37 mouse cellular contexts compared by ENCODE assay signal in genomic region chr15:84073058-84073457, GRCm38 (mm10). TPM values are rescaled to one million over a fixed set of nuclear protein-coding genes. Genes with fewer than 3 reads are reported as not detected.
DNase-seq lines count a peak whose midpoint lies in the region; ATAC-seq and TF ChIP-seq lines count a peak whose summit lies in the region.
"Had no signal": no experiment of that assay in that cellular context is flagged by ENCODE, and none has a peak within 500 bp of the region (broad histone marks: within the 10 kb centered on the region; RNA-seq: fewer than 3 reads in every experiment).

No protein-coding gene starts in this region.

- in situ Hi-C loops in ES-E14 (cut with MboI; ENCODE audit: low sequenced_read_pairs in 2 of 2, unreplicated experiment in 2 of 2) = loop anchor here in 1 of 2 experiments (25.0 kb wide), 1 partner anchor 311 kb away; no protein-coding TSS in a partner anchor

- peaks cover 17% of the 10 kb centered on the region for H3K27me3 ChIP-seq in midbrain, embryonic 11.5 days (ENCODE audit: control insufficient read depth, insufficient read depth, low read length)
- H3K27me3 ChIP-seq in midbrain, embryonic 16.5 days (ENCODE audit: control insufficient read depth, insufficient read depth, low read depth, low read length) = no peaks in the 10 kb centered on the region; the same call in 1 of the 2 replicates
- H3K27me3 ChIP-seq: forebrain, embryonic 15.5 days had no signal

- no peaks in the 10 kb centered on the region for H3K9me3 ChIP-seq in midbrain, embryonic 11.5 days (ENCODE audit: control insufficient read depth, low read length)
- H3K9me3 ChIP-seq in midbrain, embryonic 16.5 days (replicated peaks; ENCODE audit: control insufficient read depth, low read length, poor library complexity, severe bottlenecking) = no peaks in the 10 kb centered on the region
- H3K9me3 ChIP-seq in ES-E14 (ENCODE audit: control insufficient read depth, insufficient read depth, low read depth, low read length) = no peaks in the 10 kb centered on the region
- H3K9me3 ChIP-seq: embryonic facial prominence, embryonic 12.5 days; forebrain, embryonic 15.5 days; heart, embryonic 12.5 days; hindbrain, embryonic 13.5 days; liver, embryonic 12.5 days; neural tube, embryonic 15.5 days had no signal

- peak; percentile 35 for DNase-seq in embryo, embryonic 10 days (ENCODE audit: low spot score)
- no peak for DNase-seq in embryo, embryonic 10.5 days (ENCODE audit: low spot score)
- DNase-seq in midbrain, embryonic 11.5 days (ENCODE audit: low spot score, missing footprints) = peak; percentile 66
- peak; percentile 40 for DNase-seq in ES-E14 (ENCODE audit: low read depth, low spot score)
- peak; percentile 28 for DNase-seq in brain, embryonic 14.5 days (ENCODE audit: low read depth)
- DNase-seq: adrenal gland, adult 8-10 months; cerebellum, adult 11-12 months; cerebellum, adult 9-11 months; embryo, embryonic 11 days; gastrocnemius, adult 2 months; gastrocnemius, postnatal 36 days; heart, adult 18-20 months; heart, postnatal 4 days; kidney, adult 18-20 months; kidney, postnatal 36 days; liver, postnatal 0 days; right cerebral cortex, adult 18-20 months; thymus, postnatal 4 days had no signal

- no peak overlapping the region for H3K27ac ChIP-seq in midbrain, embryonic 11.5 days (ENCODE audit: low read depth, low read length)
- no peak overlapping the region for H3K27ac ChIP-seq in midbrain, embryonic 16.5 days (ENCODE audit: low read length)
- no peak overlapping the region for H3K27ac ChIP-seq in ES-E14 (ENCODE audit: insufficient read depth, low read depth, low read length, poor library complexity, severe bottlenecking)
- H3K27ac ChIP-seq: embryonic facial prominence, embryonic 12.5 days; forebrain, embryonic 15.5 days; gastrocnemius, adult 2 months; hindbrain, embryonic 13.5 days; layer of hippocampus, adult 2 months; left cerebral cortex, adult 2 months; liver, embryonic 12.5 days; macrophage; neural tube, embryonic 15.5 days had no signal

- H3K9ac ChIP-seq in midbrain, embryonic 11.5 days (ENCODE audit: low read length) = no peak overlapping the region
- H3K9ac ChIP-seq in midbrain, embryonic 16.5 days (ENCODE audit: low read depth, low read length) = no peak overlapping the region
- H3K9ac ChIP-seq in ES-E14 (ENCODE audit: insufficient read depth, low read depth, low read length, poor library complexity, severe bottlenecking) = no peak overlapping the region
- H3K9ac ChIP-seq: embryonic facial prominence, embryonic 12.5 days; forebrain, embryonic 15.5 days; heart, embryonic 12.5 days; hindbrain, embryonic 13.5 days; liver, embryonic 12.5 days; liver, postnatal 0 days; neural tube, embryonic 15.5 days had no signal

- no peaks in the 10 kb centered on the region for H3K36me3 ChIP-seq in midbrain, embryonic 11.5 days (ENCODE audit: control insufficient read depth, insufficient read depth, low read length)
- no peaks in the 10 kb centered on the region for H3K36me3 ChIP-seq in midbrain, embryonic 16.5 days (ENCODE audit: control insufficient read depth, insufficient read depth, low read length)
- H3K36me3 ChIP-seq in ES-E14 (ENCODE audit: control insufficient read depth, insufficient read depth, low read length, poor library complexity, severe bottlenecking) = 0 out of 2 replicates have a peak, but pooled peaks cover 3% of the 10 kb centered on the region
- H3K36me3 ChIP-seq: embryonic facial prominence, embryonic 12.5 days; forebrain, embryonic 15.5 days; heart, embryonic 12.5 days; liver, embryonic 12.5 days had no signal

- no peak for TF ChIP-seq CTCF in brain, embryonic 14.5 days (IDR thresholded peaks at IDR 0.05; ENCODE audit: borderline replicate concordance, extremely low read depth, insufficient read depth, insufficient read length)

- H3K4me1 ChIP-seq in midbrain, embryonic 11.5 days (ENCODE audit: control insufficient read depth, insufficient read depth, low read length) = peaks cover 3% of the 10 kb centered on the region
- H3K4me1 ChIP-seq in midbrain, embryonic 16.5 days (ENCODE audit: control insufficient read depth, insufficient read depth, low read length) = peaks cover 16% of the 10 kb centered on the region; the same call in 1 of the 2 replicates
- peaks cover 3 to 18% of the 10 kb centered on the region in 2 experiments; a peak in 3 of 4 replicates for H3K4me1 ChIP-seq in ES-E14 (ENCODE audit: control insufficient read depth in 2 of 2, insufficient read depth in 2 of 2, low read length in 2 of 2, poor library complexity in 1 of 2)
- H3K4me1 ChIP-seq: liver, embryonic 12.5 days had no signal

- H3K4me2 ChIP-seq in midbrain, embryonic 11.5 days = no peak overlapping the region
- no peak overlapping the region for H3K4me2 ChIP-seq in midbrain, embryonic 16.5 days (ENCODE audit: low read length)
- H3K4me2 ChIP-seq: embryonic facial prominence, embryonic 12.5 days; forebrain, embryonic 15.5 days; heart, embryonic 12.5 days; hindbrain, embryonic 13.5 days; liver, embryonic 12.5 days; neural tube, embryonic 15.5 days had no signal

- ATAC-seq in midbrain, embryonic 11.5 days (ENCODE audit: low FRiP score) = no peak
- ATAC-seq in midbrain, embryonic 16.5 days = no peak
- ATAC-seq in megakaryocyte, adult 5-6 weeks (ENCODE audit: poor library complexity, severe bottlenecking) = no peak
- ATAC-seq: inflammation-experienced regulatory T-cells, adult 6 months; liver, embryonic 12.5 days; liver, postnatal 0 days had no signal

- TF ChIP-seq POLR2A in brain, embryonic 14.5 days (IDR thresholded peaks at IDR 0.05; ENCODE audit: borderline replicate concordance, extremely low read depth, insufficient read depth, insufficient read length, poor library complexity, severe bottlenecking) = no peak

- 19% methylated on average over 8 of the region's 8 CpGs for WGBS in midbrain, embryonic 11.5 days
- 30% methylated on average over 8 of the region's 8 CpGs for WGBS in midbrain, embryonic 16.5 days

- no peak overlapping the region for H3K4me3 ChIP-seq in midbrain, embryonic 11.5 days (ENCODE audit: low read depth, low read length)
- H3K4me3 ChIP-seq in midbrain, embryonic 16.5 days (ENCODE audit: low read depth, low read length) = no peak overlapping the region
- H3K4me3 ChIP-seq in ES-E14 (ENCODE audit: insufficient read depth in 1 of 2, low read depth in 1 of 2, low read length in 2 of 2, poor library complexity in 1 of 2, severe bottlenecking in 1 of 2) = no peak overlapping the region
- H3K4me3 ChIP-seq: embryonic facial prominence, embryonic 12.5 days; forebrain, embryonic 15.5 days; gastrocnemius, adult 2 months; heart, embryonic 12.5 days; hindbrain, embryonic 13.5 days; layer of hippocampus, adult 2 months; left cerebral cortex, adult 2 months; liver, embryonic 12.5 days; neural tube, embryonic 15.5 days had no signal

TF ChIP-seq in ES-E14, 5 proteins besides CTCF, POLR2A, EP300 and RAD21:
- no peak for TF ChIP-seq MAFK (IDR thresholded peaks at IDR 0.05; ENCODE audit: insufficient read depth, low read depth, low read length)
- no peak for TF ChIP-seq ZNF384 (IDR thresholded peaks at IDR 0.05; ENCODE audit: low read depth, low read length)
- TF ChIP-seq ZC3H11A (IDR thresholded peaks at IDR 0.05; ENCODE audit: borderline replicate concordance, low read depth, low read length) = no peak
- TF ChIP-seq CHD2 (IDR thresholded peaks at IDR 0.05; ENCODE audit: low read depth, low read length) = no peak

RNA-seq across cellular contexts. Expression of gene Efcab6, which starts 7.9 kb away (rescaled TPM):
- polyA plus RNA-seq in midbrain, embryonic 11.5 days (2014; fragmentation: Nextera tagmentation; extraction: Ambion mirVana) = 0.29 TPM in 1 of 2 replicates, not detected in the other
- polyA plus RNA-seq in midbrain, embryonic 16.5 days (2015; fragmentation: Nextera tagmentation; extraction: Ambion mirVana) = 0.65 and 1.5 TPM in 2 replicates
- total RNA-seq in ES-E14 (2012; rRNA removed) = 0.76 and 1.3 TPM in 2 replicates
- polyA plus RNA-seq in brain, embryonic 14.5 days (2012; rRNA removed) = 1.1 and 1.5 TPM in 2 replicates
- total RNA-seq in megakaryocyte, adult 5-6 weeks (2015) = not detected in 2 replicates
- not detected in 2 replicates for total RNA-seq in megakaryocyte, adult 5-6 weeks (2017)
- total RNA-seq: heart, postnatal 4 days had no signal
- polyA plus RNA-seq: heart, embryonic 12.5 days; heart, postnatal 0 days; inflammation-experienced regulatory T-cells, adult 6 months; liver, embryonic 12.5 days; liver, postnatal 0 days; macrophage; spleen, adult 2 months had no signal

RNA-seq across cellular contexts. Expression of gene Sult4a1, which starts 32.5 kb away (rescaled TPM):
- polyA plus RNA-seq in midbrain, embryonic 11.5 days (2014; fragmentation: Nextera tagmentation; extraction: Ambion mirVana) = 8.7 and 8.9 TPM in 2 replicates
- 100.0 and 114 TPM in 2 replicates for polyA plus RNA-seq in midbrain, embryonic 16.5 days (2015; fragmentation: Nextera tagmentation; extraction: Ambion mirVana)
- 34.9 and 40.5 TPM in 2 replicates for total RNA-seq in ES-E14 (2012; rRNA removed)
- 96.9 and 102 TPM in 2 replicates for polyA plus RNA-seq in brain, embryonic 14.5 days (2012; rRNA removed)
- not detected in 2 replicates for total RNA-seq in megakaryocyte, adult 5-6 weeks (2015)
- total RNA-seq in megakaryocyte, adult 5-6 weeks (2017) = not detected in 2 replicates
- total RNA-seq: gastrocnemius, adult 2 months; gastrocnemius, postnatal 36 days had no signal
- polyA plus RNA-seq: liver, postnatal 0 days; macrophage had no signal

RNA-seq across cellular contexts. Expression of gene Pnpla5, which starts 49.9 kb away (rescaled TPM):
- 0.05 TPM in 1 of 2 replicates, not detected in the other for polyA plus RNA-seq in midbrain, embryonic 11.5 days (2014; fragmentation: Nextera tagmentation; extraction: Ambion mirVana)
- not detected in 2 replicates for polyA plus RNA-seq in midbrain, embryonic 16.5 days (2015; fragmentation: Nextera tagmentation; extraction: Ambion mirVana)
- total RNA-seq in ES-E14 (2012; rRNA removed) = 0.11 and 0.13 TPM in 2 replicates
- polyA plus RNA-seq in brain, embryonic 14.5 days (2012; rRNA removed) = not detected in 2 replicates
- total RNA-seq in megakaryocyte, adult 5-6 weeks (2015) = not detected in 2 replicates
- total RNA-seq in megakaryocyte, adult 5-6 weeks (2017) = not detected in 2 replicates
- total RNA-seq: gastrocnemius, postnatal 36 days; heart, adult 18-20 months; heart, postnatal 4 days; layer of hippocampus, adult 2 months; layer of hippocampus, postnatal 14 days; left cerebral cortex, adult 2 months; left cerebral cortex, postnatal 36 days had no signal
- polyA plus RNA-seq: embryonic facial prominence, embryonic 12.5 days; forebrain, embryonic 15.5 days; heart, embryonic 12.5 days; heart, postnatal 0 days; hindbrain, embryonic 13.5 days; inflammation-experienced regulatory T-cells, adult 6 months; kidney, embryonic 16.5 days; limb, embryonic 14.5 days; lung, embryonic 16.5 days; macrophage; neural tube, embryonic 15.5 days; spleen, adult 2 months had no signal
